Mouse (Mus musculus) embryonic fibroblast, embryonic 13.5 days (primary cell): ENCODE measurements at regions not wholly inside any gene's neighbourhood (a gene's known extent, or its start where the extent isn't known, plus 50 kb on each side); places are given as distances from the start of the nearest gene placed in this dataset.

Source experiments
- H3K27ac ChIP-seq: 2 replicates; pipeline ENCODE4 v1.5.1; 2012; ENCODE audit warnings: low read length, control low read depth, inconsistent platforms; ENCODE audit not compliant: insufficient read depth
- H3K4me1 ChIP-seq: 2 replicates; pipeline ENCODE4 v1.6.1; 2011; ENCODE audit warnings: low read length; ENCODE audit not compliant: control insufficient read depth, insufficient read depth
- H3K4me3 ChIP-seq: 2 replicates; pipeline ENCODE4 v1.5.1; 2011; ENCODE audit warnings: mild to moderate bottlenecking, control low read depth, low read length; ENCODE audit not compliant: insufficient read depth
- CTCF ChIP-seq: IDR thresholded peaks from 2 replicates; pipeline ENCODE4 v1.5.1; 2011; ENCODE audit warnings: mild to moderate bottlenecking, control low read depth, low read length, moderate library complexity, borderline replicate concordance; ENCODE audit not compliant: insufficient read depth
- POLR2A ChIP-seq: IDR thresholded peaks from 2 replicates; pipeline ENCODE4 v1.6.1; 2011; ENCODE audit warnings: low read depth, mild to moderate bottlenecking, control low read depth, low read length, moderate library complexity

- TF ChIP-seq CTCF (no peak), POLR2A (no peak)
- peak overlapping the region; percentile 84; the same call in 1 of the 2 replicates for H3K27ac ChIP-seq
These were observed 199.4 kb downstream of the Antxr2 start for GRCm38 (mm10) chr5:97831421-97831820.

GRCm38 (mm10) chr5:97817485-97817884 lies 213.4 kb downstream of the Antxr2 start:
- H3K4me1 ChIP-seq, result peaks cover 2% of the 10 kb centered on the region; the same call in 1 of the 2 replicates
- no peak overlapping the region for H3K4me3 ChIP-seq
- no peak for TF ChIP-seq POLR2A
- no peak for TF ChIP-seq CTCF
- H3K27ac ChIP-seq, result no peak overlapping the region

More at GRCm38 (mm10) chr5:97831421-97831820, 199.4 kb downstream of the Antxr2 start:
- H3K4me1 ChIP-seq, result peaks cover 7% of the 10 kb centered on the region; the same call in 1 of the 2 replicates
- H3K4me3 ChIP-seq, result no peak overlapping the region

GRCm38 (mm10) chr5:97815357-97815756 lies 215.5 kb downstream of the Antxr2 start:
- Histone ChIP-seq H3K4me1 (no peaks in the 10 kb centered on the region), H3K27ac (no peak overlapping the region), H3K4me3 (no peak overlapping the region)
- TF ChIP-seq CTCF (no peak), POLR2A (no peak)

GRCm38 (mm10) chr5:97814700-97815099 lies 216.1 kb downstream of the Antxr2 start:
- H3K27ac ChIP-seq, result no peak overlapping the region
- TF ChIP-seq CTCF (no peak), POLR2A (no peak)
- no peaks in the 10 kb centered on the region for H3K4me1 ChIP-seq
- H3K4me3 ChIP-seq, result no peak overlapping the region

GRCm38 (mm10) chr5:97812611-97813350 lies 218.1 kb downstream of the Antxr2 start:
- H3K4me3 ChIP-seq, result no peak overlapping the region
- H3K27ac ChIP-seq, result no peak overlapping the region
- H3K4me1 ChIP-seq, result no peaks in the 10 kb centered on the region
- TF ChIP-seq POLR2A, result no peak
- TF ChIP-seq CTCF, result no peak

DNA sequence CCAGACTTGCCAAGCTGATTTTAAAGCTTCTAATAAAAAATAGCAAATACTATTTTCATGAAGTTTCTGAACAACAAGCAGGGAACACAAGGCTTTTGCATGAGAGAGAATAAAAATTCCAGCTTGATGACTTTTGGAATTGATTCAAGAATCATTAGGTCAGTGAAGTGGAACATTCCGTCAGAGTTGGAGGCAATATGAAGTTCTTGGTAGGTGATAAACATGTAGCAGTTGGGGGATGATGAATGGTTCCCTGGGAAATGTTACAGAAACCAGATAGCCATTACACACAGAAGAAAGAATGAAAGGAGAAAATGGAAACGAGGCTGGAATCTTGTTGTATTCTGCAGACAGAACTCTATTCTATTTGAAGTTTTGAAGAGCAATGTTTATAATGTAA lies 221.8 kb downstream of the Antxr2 start:
- Histone ChIP-seq H3K4me3 (no peak overlapping the region), H3K4me1 (no peaks in the 10 kb centered on the region; the same call in 1 of the 2 replicates), H3K27ac (no peak overlapping the region)
- TF ChIP-seq CTCF (no peak), POLR2A (no peak)

DNA sequence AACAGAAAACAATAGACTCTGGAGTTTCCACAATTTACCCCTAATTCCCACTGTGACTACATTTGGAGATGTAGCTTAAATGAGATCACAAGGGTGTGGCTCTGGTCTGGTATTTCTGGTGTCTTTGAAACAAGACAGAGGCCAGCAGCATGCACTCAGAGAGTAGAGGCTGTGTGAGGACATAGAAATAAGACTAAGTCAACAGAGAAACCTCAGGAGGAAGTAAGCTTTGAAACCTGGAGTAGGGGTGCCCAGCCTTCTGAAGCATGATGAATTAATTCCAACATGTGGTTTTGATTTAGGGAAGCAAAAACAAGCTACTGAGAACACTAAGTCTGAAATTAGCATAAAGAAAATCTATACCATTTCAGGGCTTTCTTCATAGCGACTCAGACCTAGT lies 223.7 kb downstream of the Antxr2 start:
- H3K4me1 ChIP-seq, result no peaks in the 10 kb centered on the region; the same call in 1 of the 2 replicates
- peak overlapping the region; percentile 75 for H3K27ac ChIP-seq
- no peak for TF ChIP-seq POLR2A
- no peak for TF ChIP-seq CTCF
- no peak overlapping the region for H3K4me3 ChIP-seq

GRCm38 (mm10) chr5:97806754-97807153 lies 224.1 kb downstream of the Antxr2 start:
- no peaks in the 10 kb centered on the region; the same call in 1 of the 2 replicates for H3K4me1 ChIP-seq
- TF ChIP-seq CTCF (no peak), POLR2A (no peak)
- H3K4me3 ChIP-seq, result no peak overlapping the region
- H3K27ac ChIP-seq, result peak overlapping the region; percentile 75

DNA sequence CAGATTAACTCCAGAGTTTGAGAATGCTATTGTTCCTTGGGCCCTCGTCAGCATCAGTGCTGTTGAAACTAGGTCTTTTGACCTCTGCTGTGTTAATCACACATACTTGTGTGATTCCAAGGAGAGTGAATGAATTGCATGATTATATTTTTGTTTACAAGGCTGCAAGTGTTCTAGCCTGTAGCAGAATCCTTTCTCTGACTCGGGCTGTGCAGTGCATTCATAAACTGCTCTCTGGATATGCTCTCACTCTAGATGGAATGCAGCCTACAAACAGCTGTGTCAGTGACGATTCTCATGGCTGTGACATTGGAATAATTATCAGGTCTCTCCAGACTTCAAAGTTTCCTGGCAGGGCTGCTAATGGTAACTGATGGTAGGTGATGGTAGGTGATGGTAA lies 230.8 kb downstream of the Antxr2 start:
- Histone ChIP-seq H3K4me1 (no peaks in the 10 kb centered on the region), H3K27ac (no peak overlapping the region), H3K4me3 (no peak overlapping the region)
- TF ChIP-seq CTCF (no peak), POLR2A (no peak)

- no peaks in the 10 kb centered on the region for H3K4me1 ChIP-seq
- no peak for TF ChIP-seq CTCF
- no peak for TF ChIP-seq POLR2A
- H3K4me3 ChIP-seq, result no peak overlapping the region
- H3K27ac ChIP-seq, result no peak overlapping the region
These were observed 242.7 kb downstream of the Antxr2 start for GRCm38 (mm10) chr5:97788175-97788574.
